Mouse (Mus musculus): ENCODE measurements around the gene Rnf128.
"Not testable (repeated sequence)": the region's sequence is repeated elsewhere in the genome, so short reads cannot be mapped to it uniquely, and the experiment has no call there.

The Rnf128 gene

GRCm38 (mm10) chrX:139562925-139563461 lies at the start of gene Rnf128:
Rnf128 (plus strand) TSS chrX:139563316.
- ATAC-seq (ENCODE audit: insufficient number of reproducible peaks, low FRiP score, low TSS enrichment), result no peak

- no peak for ATAC-seq (ENCODE audit: insufficient number of reproducible peaks, low FRiP score, low TSS enrichment)
Measured at GRCm38 (mm10) chrX:139516156-139516555, 47.0 kb upstream of the Rnf128 start.

GRCm38 (mm10) chrX:139519251-139519650 lies 43.9 kb upstream of the Rnf128 start:
- no peak for ATAC-seq (ENCODE audit: insufficient number of reproducible peaks, low FRiP score, low TSS enrichment)

- ATAC-seq (ENCODE audit: insufficient number of reproducible peaks, low FRiP score, low TSS enrichment), result no peak
Measured at GRCm38 (mm10) chrX:139524303-139525091, 38.6 kb upstream of the Rnf128 start.

- ATAC-seq (ENCODE audit: insufficient number of reproducible peaks, low FRiP score, low TSS enrichment), result no peak
Measured at GRCm38 (mm10) chrX:139525724-139526123, 37.4 kb upstream of the Rnf128 start.

- no peak for ATAC-seq (ENCODE audit: insufficient number of reproducible peaks, low FRiP score, low TSS enrichment)
Measured at GRCm38 (mm10) chrX:139526984-139527383, 36.1 kb upstream of the Rnf128 start.

- no peak for ATAC-seq (ENCODE audit: insufficient number of reproducible peaks, low FRiP score, low TSS enrichment)
Measured at GRCm38 (mm10) chrX:139529678-139530077, 33.4 kb upstream of the Rnf128 start.

GRCm38 (mm10) chrX:139532293-139532692 lies 30.8 kb upstream of the Rnf128 start:
- ATAC-seq (ENCODE audit: insufficient number of reproducible peaks, low FRiP score, low TSS enrichment), result no peak

- ATAC-seq (ENCODE audit: insufficient number of reproducible peaks, low FRiP score, low TSS enrichment), result no peak
Measured at GRCm38 (mm10) chrX:139537641-139538397, 25.3 kb upstream of the Rnf128 start.

GRCm38 (mm10) chrX:139543726-139544125 lies 19.4 kb upstream of the Rnf128 start:
- ATAC-seq (ENCODE audit: insufficient number of reproducible peaks, low FRiP score, low TSS enrichment), result no peak

- no peak for ATAC-seq (ENCODE audit: insufficient number of reproducible peaks, low FRiP score, low TSS enrichment)
Measured at GRCm38 (mm10) chrX:139550456-139550855, 12.7 kb upstream of the Rnf128 start.

- no peak for ATAC-seq (ENCODE audit: insufficient number of reproducible peaks, low FRiP score, low TSS enrichment)
Measured at GRCm38 (mm10) chrX:139552090-139552489, 11.0 kb upstream of the Rnf128 start.

- ATAC-seq (ENCODE audit: insufficient number of reproducible peaks, low FRiP score, low TSS enrichment), result no peak
Measured at GRCm38 (mm10) chrX:139562255-139562924, 726 bp upstream of the Rnf128 start.

GRCm38 (mm10) chrX:139570054-139570453 lies 6.9 kb downstream of the Rnf128 start:
- no peak for ATAC-seq (ENCODE audit: insufficient number of reproducible peaks, low FRiP score, low TSS enrichment)

- no peak for ATAC-seq (ENCODE audit: insufficient number of reproducible peaks, low FRiP score, low TSS enrichment)
Measured at GRCm38 (mm10) chrX:139578649-139579278, 15.6 kb downstream of the Rnf128 start.

GRCm38 (mm10) chrX:139583616-139584015 lies 20.5 kb downstream of the Rnf128 start:
- ATAC-seq (ENCODE audit: insufficient number of reproducible peaks, low FRiP score, low TSS enrichment), result no peak

- not testable (repeated sequence) for ATAC-seq (ENCODE audit: insufficient number of reproducible peaks, low FRiP score, low TSS enrichment)
Measured at GRCm38 (mm10) chrX:139586676-139587075, 23.6 kb downstream of the Rnf128 start.

- no peak for ATAC-seq (ENCODE audit: insufficient number of reproducible peaks, low FRiP score, low TSS enrichment)
Measured at GRCm38 (mm10) chrX:139596404-139596803, 33.3 kb downstream of the Rnf128 start.

GRCm38 (mm10) chrX:139610033-139610764 lies 47.1 kb downstream of the Rnf128 start:
- peak; percentile 96 for ATAC-seq (ENCODE audit: insufficient number of reproducible peaks, low FRiP score, low TSS enrichment)
